Mouse (Mus musculus) thymus, postnatal 36 days (tissue): Measurements from ENCODE around the gene B9d1.

ENCODE experiments used
- DNase-seq, 2 experiments: peaks; one replicate each; pipeline ENCODE4 v3.0.0; 2022; ENCODE audit warnings: mixed read lengths in 2 of 2

Gene B9d1

GRCm38 (mm10) chr11:61545586-61545985 lies 40.6 kb downstream of the B9d1 start:
- no peak for DNase-seq

GRCm38 (mm10) chr11:61546452-61546851 lies 41.5 kb downstream of the B9d1 start:
- no peak for DNase-seq

- no peak for DNase-seq
Measured at GRCm38 (mm10) chr11:61547710-61548109, 42.8 kb downstream of the B9d1 start.

DNA sequence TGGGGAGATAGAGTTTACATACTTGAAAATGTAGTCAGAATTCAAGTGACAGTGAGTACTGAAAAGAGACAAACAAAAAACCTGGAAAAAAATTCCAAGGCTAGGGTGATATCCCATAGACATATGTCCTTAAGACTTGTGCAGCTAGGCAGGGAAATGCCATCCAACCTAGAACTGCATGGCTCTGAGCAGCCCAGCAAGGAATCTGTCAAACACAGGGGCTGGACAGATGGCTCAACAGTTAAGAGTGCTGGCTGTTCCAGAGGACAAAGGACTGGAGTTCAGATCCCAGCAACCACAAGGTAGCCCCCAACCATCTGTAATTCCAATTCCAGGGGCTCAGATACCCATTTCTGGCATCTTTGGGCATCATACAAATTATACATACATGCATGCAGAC lies 45.7 kb downstream of the B9d1 start:
- DNase-seq, result no peak

GRCm38 (mm10) chr11:61553015-61553754 lies 48.2 kb downstream of the B9d1 start:
- no peak for DNase-seq

GRCm38 (mm10) chr11:61559572-61559971 lies 54.6 kb downstream of the B9d1 start:
- no peak for DNase-seq

DNA sequence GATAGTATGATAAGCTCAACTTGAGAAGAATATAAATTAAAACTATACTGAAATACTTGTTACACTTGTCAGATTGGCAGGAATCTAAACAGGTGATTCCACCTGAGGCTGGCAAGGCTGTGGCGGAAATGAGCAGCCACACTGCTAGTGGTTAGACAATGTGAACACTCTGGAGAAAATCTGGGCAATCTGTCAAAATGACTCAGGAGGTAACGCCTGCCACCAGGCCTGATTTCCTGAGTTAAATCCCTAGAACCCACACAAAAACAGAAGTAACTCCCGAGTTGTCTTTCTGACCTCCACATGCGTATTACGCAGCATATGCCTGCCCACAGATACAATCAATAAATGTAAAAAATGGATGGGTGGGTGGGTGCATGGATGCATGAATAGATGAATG lies 57.5 kb downstream of the B9d1 start:
- DNase-seq, result no peak
